In genomic region chr10:81562411-81562810, GRCm38 (mm10) we compare ENCODE assay signal across 10 mouse cellular contexts. TPM values are rescaled to one million over a fixed set of nuclear protein-coding genes. Genes with fewer than 3 reads are reported as not detected.
A peak's percentile ranks its signal among the peaks of the same experiment; 100 is the strongest.
DNase-seq lines count a peak whose midpoint lies in the region; ATAC-seq and TF ChIP-seq lines count a peak whose summit lies in the region.
"Had no signal": no experiment of that assay in that cellular context is flagged by ENCODE, and none has a peak within 500 bp of the region (broad histone marks: within the 10 kb centered on the region; RNA-seq: fewer than 3 reads in every experiment).

No protein-coding gene starts in this region.

- no peaks in the 10 kb centered on the region for H3K9me3 ChIP-seq in liver, embryonic 11.5 days (ENCODE audit: control insufficient read depth, low read length)
- H3K9me3 ChIP-seq in hindbrain, postnatal 0 days (ENCODE audit: low read length) = no peaks in the 10 kb centered on the region

- TF ChIP-seq CTCF in gastrocnemius, adult 2 months (IDR thresholded peaks at IDR 0.05) = no peak
- no peak for TF ChIP-seq CTCF in hindbrain, postnatal 0 days (IDR thresholded peaks at IDR 0.05; ENCODE audit: low read depth)

- H3K27ac ChIP-seq in gastrocnemius, adult 2 months = peak overlapping the region; percentile 28; the same call in 1 of the 2 replicates
- H3K27ac ChIP-seq in liver, embryonic 11.5 days (ENCODE audit: low read depth, low read length) = no peak overlapping the region; the same call in 1 of the 2 replicates
- no peak overlapping the region for H3K27ac ChIP-seq in hindbrain, postnatal 0 days

- H3ac ChIP-seq in myocyte (ENCODE audit: control insufficient read depth, insufficient read length) = no peak overlapping the region

- H3K4me1 ChIP-seq in liver, embryonic 11.5 days (replicated peaks; ENCODE audit: control insufficient read depth, insufficient read depth, low read length) = peaks cover 51% of the 10 kb centered on the region
- peaks cover 14% of the 10 kb centered on the region for H3K4me1 ChIP-seq in hindbrain, postnatal 0 days (ENCODE audit: insufficient read depth, low read length)

- 0 out of 2 replicates have a peak, but pooled peaks cover 2% of the 10 kb centered on the region for H3K27me3 ChIP-seq in liver, embryonic 11.5 days (replicated peaks; ENCODE audit: control insufficient read depth, insufficient read depth, low read length)
- no peaks in the 10 kb centered on the region for H3K27me3 ChIP-seq in hindbrain, postnatal 0 days (ENCODE audit: insufficient read depth, low read length)
- H3K27me3 ChIP-seq in myocyte (ENCODE audit: control insufficient read depth, insufficient read depth, insufficient read length) = no peaks in the 10 kb centered on the region

- 78% methylated on average over 6 of the region's 6 CpGs for WGBS in liver, embryonic 11.5 days
- 83% methylated on average over 6 of the region's 6 CpGs for WGBS in hindbrain, postnatal 0 days

- intact Hi-C loops in gastrocnemius, adult 2 months (cut with DNase I) = no loop called here

- H3K36me3 ChIP-seq in liver, embryonic 11.5 days (ENCODE audit: control insufficient read depth, insufficient read depth, low read length) = peaks cover 25% of the 10 kb centered on the region
- H3K36me3 ChIP-seq in hindbrain, postnatal 0 days (ENCODE audit: insufficient read depth, low read length) = peaks cover 17% of the 10 kb centered on the region; the same call in 1 of the 2 replicates
- H3K36me3 ChIP-seq in myocyte (ENCODE audit: control insufficient read depth, insufficient read depth) = peaks cover 3% of the 10 kb centered on the region

- no peak overlapping the region for H3K9ac ChIP-seq in liver, embryonic 11.5 days (ENCODE audit: low read depth, low read length)
- 0 out of 2 replicates have a peak overlapping the region, but pooled peaks have one; percentile 3 for H3K9ac ChIP-seq in hindbrain, postnatal 0 days (replicated peaks; ENCODE audit: low read length)

- H3K4me2 ChIP-seq in liver, embryonic 11.5 days = peak overlapping the region; percentile 20
- no peak overlapping the region for H3K4me2 ChIP-seq in hindbrain, postnatal 0 days (ENCODE audit: low read depth, low read length)
- peak overlapping the region; percentile 28 for H3K4me2 ChIP-seq in myocyte (ENCODE audit: low read depth)

- TF ChIP-seq POLR2A in myocyte (IDR thresholded peaks at IDR 0.05; ENCODE audit: insufficient read length, low read depth) = no peak

- peaks cover 25% of the 10 kb centered on the region for H3K79me2 ChIP-seq in myocyte (ENCODE audit: control insufficient read depth, insufficient read depth)

- no peak for DNase-seq in gastrocnemius, adult 2 months
- DNase-seq in gastrocnemius, postnatal 10 days = no peak
- no peak for DNase-seq in liver, embryonic 11.5 days (ENCODE audit: low spot score)
- no peak for DNase-seq in liver
- DNase-seq in hindbrain, postnatal 0 days (ENCODE audit: low spot score) = no peak
- no peak for DNase-seq in urinary bladder, adult 2 months (ENCODE audit: low spot score)
- DNase-seq: left cerebral cortex, postnatal 4 days had no signal

- H3K4me3 ChIP-seq in gastrocnemius, adult 2 months = no peak overlapping the region
- 0 out of 2 replicates have a peak overlapping the region, but pooled peaks have one; percentile 3 for H3K4me3 ChIP-seq in liver, embryonic 11.5 days (ENCODE audit: low read depth, low read length)
- H3K4me3 ChIP-seq in hindbrain, postnatal 0 days (ENCODE audit: low read length) = no peak overlapping the region
- no peak overlapping the region for H3K4me3 ChIP-seq in myocyte

- no peak for ATAC-seq in liver, embryonic 11.5 days (replicated peaks; ENCODE audit: low FRiP score)
- ATAC-seq in hindbrain, postnatal 0 days = no peak
- ATAC-seq in megakaryocyte progenitor cell, adult 5-6 weeks (replicated peaks; ENCODE audit: poor library complexity) = no peak

TF ChIP-seq in myocyte, 11 proteins besides CTCF, POLR2A, EP300 and RAD21:
- no peak for TF ChIP-seq E2F4 (IDR thresholded peaks at IDR 0.05; ENCODE audit: insufficient read depth)
- TF ChIP-seq MYOG (IDR thresholded peaks at IDR 0.05; ENCODE audit: control insufficient read depth in 1 of 3, insufficient read depth in 1 of 3, insufficient read length in 2 of 3, low read depth in 2 of 3) = no peak
- TF ChIP-seq TCF12 (IDR thresholded peaks at IDR 0.05; ENCODE audit: insufficient read depth, poor library complexity, severe bottlenecking) = no peak
- TF ChIP-seq POLR2AphosphoS2 (IDR thresholded peaks at IDR 0.05; ENCODE audit: insufficient read length, low read depth) = no peak
- TF ChIP-seq MAX (IDR thresholded peaks at IDR 0.05; ENCODE audit: low read depth) = no peak
- no peak for TF ChIP-seq SRF (IDR thresholded peaks at IDR 0.05; ENCODE audit: control insufficient read depth, insufficient read length, low read depth)
- TF ChIP-seq USF1 (IDR thresholded peaks at IDR 0.05; ENCODE audit: low read depth) = no peak
TF ChIP-seq in myocyte: peak in this region for 0.

RNA-seq across cellular contexts. Expression of gene Aes, which starts 3.1 kb away (rescaled TPM):
- 100 to 1,000 TPM; 847 to 871 TPM for total RNA-seq in gastrocnemius, adult 2 months (2021)
- 100 to 1,000 TPM; 614 to 667 TPM for total RNA-seq in gastrocnemius, postnatal 10 days (2021)
- 213 and 229 TPM in 2 replicates for polyA plus RNA-seq in liver, embryonic 11.5 days (2014; fragmentation: Nextera tagmentation; extraction: Ambion mirVana)
- total RNA-seq in hindbrain, postnatal 0 days (2014; rRNA removed) = 611 and 635 TPM in 2 replicates
- polyA plus RNA-seq in hindbrain, postnatal 0 days (2015; fragmentation: Nextera tagmentation; extraction: Ambion mirVana) = 803 and 834 TPM in 2 replicates
- 639 TPM for polyA plus RNA-seq in myocyte (2012; fragmentation: generic; extraction: Trizol)
- polyA plus RNA-seq in urinary bladder, adult 2 months (2012; rRNA removed) = 385 and 562 TPM in 2 replicates
- total RNA-seq in megakaryocyte progenitor cell, adult 5-6 weeks (2015) = 197 and 225 TPM in 2 replicates
- 178 and 191 TPM in 2 replicates for total RNA-seq in megakaryocyte progenitor cell, adult 5-6 weeks (2017)

RNA-seq across cellular contexts. Expression of gene Tle2, which starts 11.9 kb away (rescaled TPM):
- total RNA-seq in gastrocnemius, adult 2 months (2021) = 1 to 10 TPM; 5.6 to 7.3 TPM
- 1 to 10 TPM; 4.4 to 9.4 TPM for total RNA-seq in gastrocnemius, postnatal 10 days (2021)
- 5.1 and 6.9 TPM in 2 replicates for polyA plus RNA-seq in liver, embryonic 11.5 days (2014; fragmentation: Nextera tagmentation; extraction: Ambion mirVana)
- 28.8 and 41.8 TPM in 2 replicates for total RNA-seq in hindbrain, postnatal 0 days (2014; rRNA removed)
- polyA plus RNA-seq in hindbrain, postnatal 0 days (2015; fragmentation: Nextera tagmentation; extraction: Ambion mirVana) = 43.7 and 45.5 TPM in 2 replicates
- polyA plus RNA-seq in myocyte (2012; fragmentation: generic; extraction: Trizol) = 11.3 TPM
- polyA plus RNA-seq in urinary bladder, adult 2 months (2012; rRNA removed) = 67.4 and 93.4 TPM in 2 replicates
- 0.95 and 1.5 TPM in 2 replicates for total RNA-seq in megakaryocyte progenitor cell, adult 5-6 weeks (2015)
- total RNA-seq in megakaryocyte progenitor cell, adult 5-6 weeks (2017) = 0.08 and 3.5 TPM in 2 replicates

RNA-seq across cellular contexts. Expression of gene Gna11, which starts 17.4 kb away (rescaled TPM):
- 10 to 100 TPM; 25.7 to 30.3 TPM for total RNA-seq in gastrocnemius, adult 2 months (2021)
- 10 to 100 TPM; 40.6 to 44.8 TPM for total RNA-seq in gastrocnemius, postnatal 10 days (2021)
- 46.4 and 47.0 TPM in 2 replicates for polyA plus RNA-seq in liver, embryonic 11.5 days (2014; fragmentation: Nextera tagmentation; extraction: Ambion mirVana)
- total RNA-seq in hindbrain, postnatal 0 days (2014; rRNA removed) = 121 and 139 TPM in 2 replicates
- 95.6 and 105 TPM in 2 replicates for polyA plus RNA-seq in hindbrain, postnatal 0 days (2015; fragmentation: Nextera tagmentation; extraction: Ambion mirVana)
- polyA plus RNA-seq in myocyte (2012; fragmentation: generic; extraction: Trizol) = 58.2 TPM
- 84.0 and 88.5 TPM in 2 replicates for polyA plus RNA-seq in urinary bladder, adult 2 months (2012; rRNA removed)
- total RNA-seq in megakaryocyte progenitor cell, adult 5-6 weeks (2015) = 5.4 and 6.0 TPM in 2 replicates
- total RNA-seq in megakaryocyte progenitor cell, adult 5-6 weeks (2017) = 7.6 and 10.2 TPM in 2 replicates

RNA-seq across cellular contexts. Expression of gene Gna15, which starts 38.4 kb away (rescaled TPM):
- under 1 TPM; 0.26 to 0.53 TPM for total RNA-seq in gastrocnemius, adult 2 months (2021)
- under 1 TPM; 0.47 to 0.77 TPM for total RNA-seq in gastrocnemius, postnatal 10 days (2021)
- polyA plus RNA-seq in liver, embryonic 11.5 days (2014; fragmentation: Nextera tagmentation; extraction: Ambion mirVana) = 10.1 and 11.3 TPM in 2 replicates
- 2.5 and 9.8 TPM in 2 replicates for total RNA-seq in hindbrain, postnatal 0 days (2014; rRNA removed)
- 1.2 and 1.9 TPM in 2 replicates for polyA plus RNA-seq in hindbrain, postnatal 0 days (2015; fragmentation: Nextera tagmentation; extraction: Ambion mirVana)
- polyA plus RNA-seq in myocyte (2012; fragmentation: generic; extraction: Trizol) = not detected
- polyA plus RNA-seq in urinary bladder, adult 2 months (2012; rRNA removed) = 16.1 and 16.2 TPM in 2 replicates
- total RNA-seq in megakaryocyte progenitor cell, adult 5-6 weeks (2015) = 29.4 and 31.9 TPM in 2 replicates
- total RNA-seq in megakaryocyte progenitor cell, adult 5-6 weeks (2017) = 28.7 and 28.9 TPM in 2 replicates

RNA-seq across cellular contexts. Expression of gene Tle6, which starts 38.5 kb away (rescaled TPM):
- 1 to 10 TPM; 5.6 to 6.7 TPM for total RNA-seq in gastrocnemius, adult 2 months (2021)
- total RNA-seq in gastrocnemius, postnatal 10 days (2021) = 1 to 10 TPM; 2.2 to 3.1 TPM
- 13.2 and 16.7 TPM in 2 replicates for polyA plus RNA-seq in liver, embryonic 11.5 days (2014; fragmentation: Nextera tagmentation; extraction: Ambion mirVana)
- 5.3 and 5.4 TPM in 2 replicates for total RNA-seq in hindbrain, postnatal 0 days (2014; rRNA removed)
- 6.2 and 6.6 TPM in 2 replicates for polyA plus RNA-seq in hindbrain, postnatal 0 days (2015; fragmentation: Nextera tagmentation; extraction: Ambion mirVana)
- 15.3 TPM for polyA plus RNA-seq in myocyte (2012; fragmentation: generic; extraction: Trizol)
- 38.1 and 47.5 TPM in 2 replicates for polyA plus RNA-seq in urinary bladder, adult 2 months (2012; rRNA removed)
- total RNA-seq in megakaryocyte progenitor cell, adult 5-6 weeks (2015) = 15.4 and 18.4 TPM in 2 replicates
- total RNA-seq in megakaryocyte progenitor cell, adult 5-6 weeks (2017) = 3.5 and 13.3 TPM in 2 replicates
- total RNA-seq: monocyte, adult 5-6 weeks had no signal
